29 mouse cellular contexts compared by ENCODE assay signal in genomic region chr9:93306753-93307152, GRCm38 (mm10).
DNase-seq lines count a peak whose midpoint lies in the region; ATAC-seq lines count a peak whose summit lies in the region.
"Had no signal": no experiment of that assay in that cellular context is flagged by ENCODE, and none has a peak within 500 bp of the region (broad histone marks: within the 10 kb centered on the region; RNA-seq: fewer than 3 reads in every experiment).

No protein-coding gene starts in this region.

- no peaks in the 10 kb centered on the region for H3K4me1 ChIP-seq in embryonic facial prominence, embryonic 11.5 days (ENCODE audit: control insufficient read depth, insufficient read depth, low read length)
- H3K4me1 ChIP-seq in embryonic facial prominence, embryonic 10.5 days = no peaks in the 10 kb centered on the region
- H3K4me1 ChIP-seq in limb, embryonic 12.5 days (replicated peaks) = peaks cover 4% of the 10 kb centered on the region; the same call in 1 of the 2 replicates
- no peaks in the 10 kb centered on the region for H3K4me1 ChIP-seq in kidney, embryonic 16.5 days (ENCODE audit: insufficient read depth, low read length)
- no peaks in the 10 kb centered on the region for H3K4me1 ChIP-seq in liver, embryonic 11.5 days (replicated peaks; ENCODE audit: control insufficient read depth, insufficient read depth, low read length)
- H3K4me1 ChIP-seq: embryonic facial prominence, embryonic 13.5 days; embryonic facial prominence, embryonic 15.5 days; forebrain, embryonic 10.5 days; forebrain, embryonic 12.5 days had no signal

- no peaks in the 10 kb centered on the region for H3K36me3 ChIP-seq in embryonic facial prominence, embryonic 11.5 days (replicated peaks; ENCODE audit: control insufficient read depth, insufficient read depth, low read depth, low read length)
- H3K36me3 ChIP-seq in embryonic facial prominence, embryonic 10.5 days (replicated peaks) = no peaks in the 10 kb centered on the region
- H3K36me3 ChIP-seq in limb, embryonic 12.5 days = no peaks in the 10 kb centered on the region
- no peaks in the 10 kb centered on the region for H3K36me3 ChIP-seq in kidney, embryonic 16.5 days (ENCODE audit: insufficient read depth, low read length)
- no peaks in the 10 kb centered on the region for H3K36me3 ChIP-seq in liver, embryonic 11.5 days (ENCODE audit: control insufficient read depth, insufficient read depth, low read length)
- H3K36me3 ChIP-seq: embryonic facial prominence, embryonic 13.5 days; embryonic facial prominence, embryonic 15.5 days; forebrain, embryonic 10.5 days; forebrain, embryonic 12.5 days; G1E had no signal

- 55% methylated on average over 2 of the region's 2 CpGs for WGBS in embryonic facial prominence, embryonic 11.5 days
- 73% methylated on average over 2 of the region's 2 CpGs for WGBS in embryonic facial prominence, embryonic 10.5 days
- 14% methylated on average over 2 of the region's 2 CpGs for WGBS in limb, embryonic 12.5 days
- 53% methylated on average over 2 of the region's 2 CpGs for WGBS in kidney, embryonic 16.5 days
- 49% methylated on average over 2 of the region's 2 CpGs for WGBS in liver, embryonic 11.5 days

- no peak overlapping the region for H3K27ac ChIP-seq in embryonic facial prominence, embryonic 11.5 days (replicated peaks; ENCODE audit: low read depth, low read length)
- H3K27ac ChIP-seq in embryonic facial prominence, embryonic 10.5 days (replicated peaks) = no peak overlapping the region
- H3K27ac ChIP-seq in limb, embryonic 12.5 days = no peak overlapping the region
- H3K27ac ChIP-seq in kidney, embryonic 16.5 days (ENCODE audit: low read length) = no peak overlapping the region
- H3K27ac ChIP-seq in liver, embryonic 11.5 days (ENCODE audit: low read depth, low read length) = no peak overlapping the region
- H3K27ac ChIP-seq: embryonic facial prominence, embryonic 13.5 days; embryonic facial prominence, embryonic 15.5 days; forebrain, embryonic 10.5 days; forebrain, embryonic 12.5 days had no signal

- peak; percentile 8 for DNase-seq in embryonic facial prominence, embryonic 11.5 days (ENCODE audit: low spot score)
- DNase-seq in embryonic facial prominence, embryonic 10.5 days (ENCODE audit: low spot score) = no peak
- peak; percentile 31 for DNase-seq in forelimb bud, embryonic 11.5 days (ENCODE audit: low read depth, low spot score)
- DNase-seq in mesoderm, embryonic 11.5 days (ENCODE audit: low read depth, low spot score) = peak; percentile 2
- no peak for DNase-seq in liver, embryonic 11.5 days (ENCODE audit: low spot score)
- DNase-seq: adrenal gland, adult 8-10 months; adrenal gland, postnatal 14 days; B cell, adult 2 months; cerebellum, adult 11 months; cerebellum, adult 18-20 months; cerebellum, adult 8-10 months; cerebellum, adult 9-11 months; cerebellum, postnatal 14 days; cerebellum, postnatal 36 days; embryo, embryonic 11 days had no signal

- H3K4me2 ChIP-seq in embryonic facial prominence, embryonic 11.5 days (ENCODE audit: low read depth, low read length) = no peak overlapping the region
- no peak overlapping the region for H3K4me2 ChIP-seq in limb, embryonic 12.5 days
- no peak overlapping the region for H3K4me2 ChIP-seq in kidney, embryonic 16.5 days (replicated peaks; ENCODE audit: low read depth, low read length)
- no peak overlapping the region for H3K4me2 ChIP-seq in liver, embryonic 11.5 days
- H3K4me2 ChIP-seq: embryonic facial prominence, embryonic 13.5 days; embryonic facial prominence, embryonic 15.5 days; forebrain, embryonic 12.5 days had no signal

- H3K4me3 ChIP-seq in embryonic facial prominence, embryonic 11.5 days (ENCODE audit: low read depth, low read length) = no peak overlapping the region
- H3K4me3 ChIP-seq in embryonic facial prominence, embryonic 10.5 days = no peak overlapping the region
- no peak overlapping the region for H3K4me3 ChIP-seq in limb, embryonic 12.5 days (replicated peaks)
- H3K4me3 ChIP-seq in kidney, embryonic 16.5 days (ENCODE audit: low read length) = no peak overlapping the region
- H3K4me3 ChIP-seq in liver, embryonic 11.5 days (ENCODE audit: low read depth, low read length) = no peak overlapping the region
- H3K4me3 ChIP-seq: embryonic facial prominence, embryonic 13.5 days; embryonic facial prominence, embryonic 15.5 days; erythroblast, embryonic 14.5 days; forebrain, embryonic 10.5 days; forebrain, embryonic 12.5 days had no signal

- no peaks in the 10 kb centered on the region for H3K9me3 ChIP-seq in embryonic facial prominence, embryonic 11.5 days (replicated peaks; ENCODE audit: control insufficient read depth, low read length)
- H3K9me3 ChIP-seq in embryonic facial prominence, embryonic 10.5 days = no peaks in the 10 kb centered on the region
- H3K9me3 ChIP-seq in limb, embryonic 12.5 days = no peaks in the 10 kb centered on the region
- no peaks in the 10 kb centered on the region for H3K9me3 ChIP-seq in kidney, embryonic 16.5 days (ENCODE audit: low read length)
- H3K9me3 ChIP-seq in liver, embryonic 11.5 days (ENCODE audit: control insufficient read depth, low read length) = no peaks in the 10 kb centered on the region
- H3K9me3 ChIP-seq: embryonic facial prominence, embryonic 13.5 days; embryonic facial prominence, embryonic 15.5 days; forebrain, embryonic 10.5 days; forebrain, embryonic 12.5 days; G1E had no signal

- H3K27me3 ChIP-seq in embryonic facial prominence, embryonic 11.5 days (ENCODE audit: control insufficient read depth, insufficient read depth, low read length) = no peaks in the 10 kb centered on the region
- H3K27me3 ChIP-seq in embryonic facial prominence, embryonic 10.5 days (replicated peaks; ENCODE audit: low read depth, poor library complexity, severe bottlenecking) = no peaks in the 10 kb centered on the region
- H3K27me3 ChIP-seq in limb, embryonic 12.5 days = no peaks in the 10 kb centered on the region
- no peaks in the 10 kb centered on the region for H3K27me3 ChIP-seq in kidney, embryonic 16.5 days (ENCODE audit: insufficient read depth, low read length)
- H3K27me3 ChIP-seq in liver, embryonic 11.5 days (replicated peaks; ENCODE audit: control insufficient read depth, insufficient read depth, low read length) = no peaks in the 10 kb centered on the region
- H3K27me3 ChIP-seq: CH12.LX; embryonic facial prominence, embryonic 13.5 days; embryonic facial prominence, embryonic 15.5 days; forebrain, embryonic 12.5 days; Patski had no signal

- ATAC-seq in embryonic facial prominence, embryonic 11.5 days (replicated peaks; ENCODE audit: insufficient number of reproducible peaks, low FRiP score, low TSS enrichment, low read depth) = no peak
- ATAC-seq in limb, embryonic 12.5 days (ENCODE audit: insufficient number of reproducible peaks, insufficient read depth, low FRiP score, low TSS enrichment, low read depth) = 0 out of 2 replicates have a peak, but pooled peaks have one; percentile 42
- no peak for ATAC-seq in kidney, embryonic 16.5 days (ENCODE audit: low FRiP score, low TSS enrichment)
- no peak for ATAC-seq in liver, embryonic 11.5 days (replicated peaks; ENCODE audit: low FRiP score)
- ATAC-seq: activated CD4-positive, CD25-positive, alpha-beta regulatory T cell, adult 4 months; CD4-positive, CD25-positive, alpha-beta regulatory T cell, adult 4 months; forebrain, embryonic 14.5 days; forebrain, embryonic 16.5 days; Patski had no signal

- H3K9ac ChIP-seq in embryonic facial prominence, embryonic 11.5 days (replicated peaks; ENCODE audit: low read length) = no peak overlapping the region
- no peak overlapping the region for H3K9ac ChIP-seq in limb, embryonic 12.5 days (replicated peaks)
- H3K9ac ChIP-seq in kidney, embryonic 16.5 days (replicated peaks; ENCODE audit: low read length) = no peak overlapping the region
- no peak overlapping the region for H3K9ac ChIP-seq in liver, embryonic 11.5 days (ENCODE audit: low read depth, low read length)
- H3K9ac ChIP-seq: embryonic facial prominence, embryonic 13.5 days; embryonic facial prominence, embryonic 15.5 days; forebrain, embryonic 12.5 days had no signal

Comparison
In these comparisons a context has a peak if more than half of its experiments do, and no peak if none do; other contexts are left out.
1. DNase-seq: peak in embryonic facial prominence, embryonic 11.5 days (single experiment), forelimb bud, embryonic 11.5 days (single experiment) and mesoderm, embryonic 11.5 days (single experiment); none in embryonic facial prominence, embryonic 10.5 days (single experiment) and liver, embryonic 11.5 days (single experiment).